Mouse (Mus musculus) stomach, embryonic 14.5 days (tissue): ENCODE measurements around the gene Ssc5d. TPM values are rescaled to one million over a fixed set of nuclear protein-coding genes. Genes with fewer than 3 reads are reported as not detected.
A peak's percentile ranks its signal among the peaks of the same experiment; 100 is the strongest.

Source experiments
- ATAC-seq: fragments of 200-750 bp; cut with Nextera tagmentation; 2 replicates; pipeline ENCODE4 v1.8.0; 2017; ENCODE audit warnings: low read depth, moderate TSS enrichment; ENCODE audit not compliant: insufficient number of reproducible peaks, insufficient read depth, low FRiP score
- H3K27ac ChIP-seq: fragments of 300-500 bp; sonication (generic); 2 replicates; pipeline ENCODE4 v1.5.1; 2014; ENCODE audit warnings: mild to moderate bottlenecking, low read length, moderate library complexity, mixed read lengths
- H3K27me3 ChIP-seq: fragments of 300-500 bp; sonication (generic); 2 replicates; pipeline ENCODE4 v1.6.1; 2014; ENCODE audit warnings: low read length, control low read depth, mixed read lengths; ENCODE audit not compliant: control insufficient read depth, insufficient read depth
- H3K36me3 ChIP-seq: fragments of 300-500 bp; sonication (generic); 2 replicates; pipeline ENCODE4 v1.6.1; 2014; ENCODE audit warnings: mild to moderate bottlenecking, control low read depth, low read length, moderate library complexity, mixed read lengths; ENCODE audit not compliant: control insufficient read depth, insufficient read depth
- H3K4me1 ChIP-seq: fragments of 300-500 bp; sonication (generic); 2 replicates; pipeline ENCODE4 v1.6.1; 2014; ENCODE audit warnings: low read length, control low read depth, mixed read lengths; ENCODE audit not compliant: control insufficient read depth, insufficient read depth
- H3K4me2 ChIP-seq: fragments of 300-500 bp; sonication (generic); replicated peaks from 2 replicates; pipeline ENCODE4 v1.6.1; 2014; ENCODE audit warnings: low read depth, low read length, control low read depth
- H3K4me3 ChIP-seq: fragments of 300-500 bp; sonication (generic); 2 replicates; pipeline ENCODE4 v1.5.1; 2014; ENCODE audit warnings: low read depth, low read length, control low read depth
- H3K9ac ChIP-seq: fragments of 300-500 bp; sonication (generic); replicated peaks from 2 replicates; pipeline ENCODE4 v1.6.1; 2014; ENCODE audit warnings: low read depth, mild to moderate bottlenecking, control low read depth, low read length, moderate library complexity, mixed read lengths
- H3K9me3 ChIP-seq: fragments of 300-500 bp; sonication (generic); 2 replicates; pipeline ENCODE4 v1.6.1; 2016; ENCODE audit warnings: low read depth, low read length, control low read depth; ENCODE audit not compliant: control insufficient read depth
- WGBS: fragments of 180-500 bp; shearing (Covaris S2); extraction: QIAGEN DNeasy Blood & Tissue Kit; methylation state at CpG from one replicate; pipeline ENCODE4 v1.1.7; 2014; 5-methylcytosine and 5-hydroxymethylcytosine counted together
- polyA plus RNA-seq: library from polyadenylated mRNA; unstranded; fragments of >200 nt; fragmentation: Nextera tagmentation; extraction: Ambion mirVana; gene quantifications from 2 replicates; pipeline ENCODE4 v1.2.1, GENCODE M21; 2014

Ssc5d gene
- polyA plus RNA-seq, 1 experiment from 2014 or later, result 3.9 TPM

GRCm38 (mm10) chr7:4933103-4933502 is 7.5 kb downstream of the Ssc5d start:
- Histone ChIP-seq H3K36me3 (no peaks in the 10 kb centered on the region), H3K27me3 (no peaks in the 10 kb centered on the region), H3K4me2 (no peak overlapping the region), H3K27ac (no peak overlapping the region), H3K9me3 (peaks cover 2% of the 10 kb centered on the region; the same call in 1 of the 2 replicates), H3K4me1 (peaks cover 1% of the 10 kb centered on the region; the same call in 1 of the 2 replicates), H3K4me3 (no peak overlapping the region), H3K9ac (no peak overlapping the region)
- ATAC-seq, result no peak
- 82% methylated on average over 12 of the region's 12 CpGs for WGBS

GRCm38 (mm10) chr7:4934160-4934914 is 8.8 kb downstream of the Ssc5d start:
- Histone ChIP-seq H3K9ac (no peak overlapping the region), H3K4me3 (no peak overlapping the region), H3K27me3 (no peaks in the 10 kb centered on the region), H3K36me3 (no peaks in the 10 kb centered on the region), H3K27ac (no peak overlapping the region), H3K4me1 (no peaks in the 10 kb centered on the region), H3K9me3 (peaks cover 2% of the 10 kb centered on the region; the same call in 1 of the 2 replicates), H3K4me2 (no peak overlapping the region)
- ATAC-seq, result no peak
- 80% methylated on average over 4 of the region's 4 CpGs for WGBS

- no peak overlapping the region for H3K4me3 ChIP-seq
- peaks cover 2% of the 10 kb centered on the region; the same call in 1 of the 2 replicates for H3K9me3 ChIP-seq
- H3K9ac ChIP-seq, result no peak overlapping the region
- no peak overlapping the region for H3K27ac ChIP-seq
- no peak for ATAC-seq
- H3K4me1 ChIP-seq, result no peaks in the 10 kb centered on the region
- WGBS, result 76% methylated on average over 10 of the region's 10 CpGs
- no peak overlapping the region for H3K4me2 ChIP-seq
- H3K36me3 ChIP-seq, result no peaks in the 10 kb centered on the region
- no peaks in the 10 kb centered on the region for H3K27me3 ChIP-seq
These were observed 11.2 kb downstream of the Ssc5d start for GRCm38 (mm10) chr7:4936832-4937231.

- Histone ChIP-seq H3K36me3 (no peaks in the 10 kb centered on the region), H3K9ac (no peak overlapping the region), H3K9me3 (peaks cover 2% of the 10 kb centered on the region; the same call in 1 of the 2 replicates), H3K4me1 (no peaks in the 10 kb centered on the region), H3K4me2 (no peak overlapping the region), H3K4me3 (no peak overlapping the region), H3K27me3 (no peaks in the 10 kb centered on the region), H3K27ac (no peak overlapping the region)
- 75% methylated on average over 11 of the region's 11 CpGs for WGBS
- no peak for ATAC-seq
These were observed 11.8 kb downstream of the Ssc5d start for GRCm38 (mm10) chr7:4937392-4937791.

- H3K4me3 ChIP-seq, result no peak overlapping the region
- H3K9ac ChIP-seq, result no peak overlapping the region
- no peak overlapping the region for H3K27ac ChIP-seq
- H3K27me3 ChIP-seq, result no peaks in the 10 kb centered on the region
- 45% methylated on average over 2 of the region's 2 CpGs for WGBS
- ATAC-seq, result no peak
- H3K36me3 ChIP-seq, result no peaks in the 10 kb centered on the region
- H3K4me1 ChIP-seq, result no peaks in the 10 kb centered on the region
- H3K4me2 ChIP-seq, result no peak overlapping the region
- H3K9me3 ChIP-seq, result peaks cover 2% of the 10 kb centered on the region; the same call in 1 of the 2 replicates
These were observed 12.9 kb downstream of the Ssc5d start for GRCm38 (mm10) chr7:4938456-4938855.

- no peak overlapping the region for H3K4me2 ChIP-seq
- H3K27ac ChIP-seq, result no peak overlapping the region
- 18% methylated on average over 9 of the region's 9 CpGs for WGBS
- no peak overlapping the region for H3K4me3 ChIP-seq
- no peaks in the 10 kb centered on the region for H3K4me1 ChIP-seq
- ATAC-seq, result peak; percentile 64; the same call in 1 of the 2 replicates
- H3K9ac ChIP-seq, result no peak overlapping the region
- no peaks in the 10 kb centered on the region for H3K27me3 ChIP-seq
- H3K36me3 ChIP-seq, result no peaks in the 10 kb centered on the region
- H3K9me3 ChIP-seq, result no peaks in the 10 kb centered on the region
These were observed 14.5 kb downstream of the Ssc5d start for GRCm38 (mm10) chr7:4940068-4940479.

GRCm38 (mm10) chr7:4942673-4943072 is 17.1 kb downstream of the Ssc5d start:
- no peaks in the 10 kb centered on the region for H3K4me1 ChIP-seq
- H3K4me3 ChIP-seq, result no peak overlapping the region
- no peaks in the 10 kb centered on the region for H3K36me3 ChIP-seq
- H3K9ac ChIP-seq, result no peak overlapping the region
- 48% methylated on average over 5 of the region's 5 CpGs for WGBS
- no peaks in the 10 kb centered on the region for H3K27me3 ChIP-seq
- no peaks in the 10 kb centered on the region for H3K9me3 ChIP-seq
- H3K4me2 ChIP-seq, result no peak overlapping the region
- ATAC-seq, result no peak
- no peak overlapping the region for H3K27ac ChIP-seq

GRCm38 (mm10) chr7:4943223-4943815 is 17.7 kb downstream of the Ssc5d start:
- Histone ChIP-seq H3K9me3 (no peaks in the 10 kb centered on the region), H3K4me1 (no peaks in the 10 kb centered on the region), H3K4me2 (peak overlapping the region; percentile 30; the same call in 1 of the 2 replicates), H3K4me3 (no peak overlapping the region), H3K9ac (no peak overlapping the region), H3K27ac (no peak overlapping the region), H3K36me3 (no peaks in the 10 kb centered on the region), H3K27me3 (no peaks in the 10 kb centered on the region)
- 16% methylated on average over 15 of the region's 15 CpGs for WGBS
- ATAC-seq, result peak; percentile 85
